Mouse (Mus musculus): ENCODE data around the gene Qsox1.

- no peak for TF ChIP-seq MAZ (IDR thresholded peaks at IDR 0.05; ENCODE audit: low read depth, low read length)
- no peak for TF ChIP-seq TAL1 (IDR thresholded peaks at IDR 0.05; ENCODE audit: low read length)
Observed at GRCm38 (mm10) chr1:155784343-155785205, 28.1 kb downstream of the Qsox1 start.
